Mouse (Mus musculus) forebrain, postnatal 0 days (tissue): ENCODE data around the gene Ube2n. TPM values are rescaled to one million over a fixed set of nuclear protein-coding genes. Genes with fewer than 3 reads are reported as not detected.

ENCODE experiments used
- ATAC-seq: fragments of 200-750 bp; cut with Nextera tagmentation; 2 replicates; pipeline ENCODE4 v1.8.0; 2017; ENCODE audit warnings: mild to moderate bottlenecking, moderate library complexity
- DNase-seq: peaks from one replicate; pipeline ENCODE4 v3.0.0-alpha.2; 2015
- H3K27ac ChIP-seq: fragments of 300-500 bp; sonication (generic); 2 replicates; pipeline ENCODE4 v1.5.1; 2014; ENCODE audit warnings: low read depth, mild to moderate bottlenecking, antibody characterized with exemption, low read length, moderate library complexity, mixed read lengths
- H3K27me3 ChIP-seq: fragments of 300-500 bp; sonication (generic); 2 replicates; pipeline ENCODE4 v1.6.1; 2014; ENCODE audit warnings: mild to moderate bottlenecking, low read length, mixed read lengths; ENCODE audit not compliant: insufficient read depth
- H3K36me3 ChIP-seq: fragments of 300-500 bp; sonication (generic); 2 replicates; pipeline ENCODE4 v1.6.1; 2014; ENCODE audit warnings: mild to moderate bottlenecking, moderate library complexity; ENCODE audit not compliant: insufficient read depth
- H3K4me1 ChIP-seq: fragments of 300-500 bp; sonication (generic); 2 replicates; pipeline ENCODE4 v1.6.1; 2014; ENCODE audit warnings: antibody characterized with exemption; ENCODE audit not compliant: insufficient read depth
- H3K4me2 ChIP-seq: fragments of 300-500 bp; sonication (generic); 2 replicates; pipeline ENCODE4 v1.6.1; 2014; ENCODE audit warnings: low read depth, mild to moderate bottlenecking, moderate library complexity
- H3K4me3 ChIP-seq: fragments of 300-500 bp; sonication (generic); 2 replicates; pipeline ENCODE4 v1.5.1; 2014; ENCODE audit warnings: low read depth, low read length, mixed read lengths
- H3K9ac ChIP-seq: fragments of 300-500 bp; sonication (generic); 2 replicates; pipeline ENCODE4 v1.6.1; 2014; ENCODE audit warnings: mild to moderate bottlenecking
- H3K9me3 ChIP-seq: fragments of 300-500 bp; sonication (generic); 2 replicates; pipeline ENCODE4 v1.6.1; 2016; ENCODE audit warnings: low read length
- CTCF ChIP-seq: sonication (generic); IDR thresholded peaks from 2 replicates; pipeline ENCODE4 v1.5.1; 2016; ENCODE audit warnings: antibody characterized with exemption, control low read depth, low read depth
- WGBS: fragments of 180-500 bp; shearing (Covaris S2); extraction: QIAGEN DNeasy Blood & Tissue Kit; methylation state at CpG from one replicate; pipeline ENCODE4 v1.1.7; 2014; 5-methylcytosine and 5-hydroxymethylcytosine counted together
- polyA plus RNA-seq: library from polyadenylated mRNA; unstranded; fragments of >200 nt; fragmentation: Nextera tagmentation; extraction: Ambion mirVana; gene quantifications from 2 replicates; pipeline ENCODE4 v1.2.1, GENCODE M21; 2015
- total RNA-seq: library from RNA; depleted of rRNA; stranded (reverse); fragments of >200 nt; gene quantifications from 2 replicates; pipeline ENCODE4 v1.2.3, GENCODE M21; 2014

Ube2n gene
- total and polyA plus RNA-seq, 2 experiments from 2014 or later = 275 to 333 TPM

- DNase-seq = no peak
- H3K9ac ChIP-seq = no peak overlapping the region
- no peak overlapping the region for H3K4me2 ChIP-seq
- H3K27ac ChIP-seq = no peak overlapping the region
- no peak overlapping the region for H3K4me3 ChIP-seq
- H3K9me3 ChIP-seq = no peaks in the 10 kb centered on the region
- TF ChIP-seq CTCF = no peak
- ATAC-seq = no peak
- no peaks in the 10 kb centered on the region for H3K4me1 ChIP-seq
- H3K27me3 ChIP-seq = no peaks in the 10 kb centered on the region
- 57% methylated on average over 3 of the region's 3 CpGs for WGBS
- H3K36me3 ChIP-seq = peaks cover 12% of the 10 kb centered on the region; the same call in 1 of the 2 replicates
These were observed 37.4 kb downstream of the Ube2n start for GRCm38 (mm10) chr10:95552326-95552725.

GRCm38 (mm10) chr10:95555866-95556265 lies 40.9 kb downstream of the Ube2n start:
- H3K27me3 ChIP-seq = no peaks in the 10 kb centered on the region
- H3K4me2 ChIP-seq = no peak overlapping the region
- WGBS = 80% methylated on average over 11 of the region's 11 CpGs
- 0 out of 2 replicates have a peak, but pooled peaks have one; percentile 3 for TF ChIP-seq CTCF
- no peak overlapping the region for H3K9ac ChIP-seq
- no peak overlapping the region for H3K27ac ChIP-seq
- DNase-seq (no peak), ATAC-seq (no peak)
- no peak overlapping the region for H3K4me3 ChIP-seq
- H3K9me3 ChIP-seq = no peaks in the 10 kb centered on the region
- no peaks in the 10 kb centered on the region for H3K4me1 ChIP-seq
- H3K36me3 ChIP-seq = peaks cover 2% of the 10 kb centered on the region; the same call in 1 of the 2 replicates

- Histone ChIP-seq H3K4me1 (0 out of 2 replicates have a peak, but pooled peaks cover 6% of the 10 kb centered on the region), H3K36me3 (peaks cover 2% of the 10 kb centered on the region; the same call in 1 of the 2 replicates), H3K4me3 (no peak overlapping the region), H3K9ac (no peak overlapping the region), H3K27ac (no peak overlapping the region), H3K4me2 (no peak overlapping the region), H3K27me3 (no peaks in the 10 kb centered on the region), H3K9me3 (no peaks in the 10 kb centered on the region)
- 90% methylated on average over 5 of the region's 5 CpGs for whole genome bisulfite sequencing
- ATAC-seq = no peak
- peak; percentile 76 for TF ChIP-seq CTCF
- peak; percentile 45 for DNase-seq
These were observed 42.4 kb downstream of the Ube2n start for GRCm38 (mm10) chr10:95557337-95557828.

- Histone ChIP-seq H3K36me3 (peaks cover 2% of the 10 kb centered on the region; the same call in 1 of the 2 replicates), H3K4me2 (0 out of 2 replicates have a peak overlapping the region, but pooled peaks have one; percentile 10), H3K4me3 (no peak overlapping the region), H3K27ac (no peak overlapping the region), H3K27me3 (no peaks in the 10 kb centered on the region), H3K4me1 (peaks cover 9% of the 10 kb centered on the region), H3K9me3 (no peaks in the 10 kb centered on the region), H3K9ac (no peak overlapping the region)
- TF ChIP-seq CTCF = no peak
- DNase-seq = no peak
- no peak for ATAC-seq
- WGBS = 80% methylated on average over 7 of the region's 7 CpGs
These were observed 44.5 kb downstream of the Ube2n start for GRCm38 (mm10) chr10:95559426-95559825.

GRCm38 (mm10) chr10:95560394-95560983 lies 45.5 kb downstream of the Ube2n start:
- H3K9me3 ChIP-seq = no peaks in the 10 kb centered on the region
- H3K36me3 ChIP-seq = peaks cover 2% of the 10 kb centered on the region; the same call in 1 of the 2 replicates
- H3K4me2 ChIP-seq = peak overlapping the region; percentile 35
- DNase-seq (no peak), ATAC-seq (no peak)
- peaks cover 9% of the 10 kb centered on the region for H3K4me1 ChIP-seq
- no peak for TF ChIP-seq CTCF
- H3K4me3 ChIP-seq = peak overlapping the region; percentile 9
- H3K27me3 ChIP-seq = no peaks in the 10 kb centered on the region
- 60% methylated on average over 9 of the region's 9 CpGs for WGBS
- H3K27ac ChIP-seq = no peak overlapping the region
- H3K9ac ChIP-seq = 0 out of 2 replicates have a peak overlapping the region, but pooled peaks have one; percentile 25

GRCm38 (mm10) chr10:95561616-95562015 lies 46.7 kb downstream of the Ube2n start:
- Histone ChIP-seq H3K4me2 (peak overlapping the region; percentile 70), H3K4me1 (peaks cover 9% of the 10 kb centered on the region), H3K4me3 (peak overlapping the region; percentile 91), H3K27me3 (no peaks in the 10 kb centered on the region), H3K9ac (peak overlapping the region; percentile 22), H3K27ac (no peak overlapping the region), H3K36me3 (peaks cover 2% of the 10 kb centered on the region; the same call in 1 of the 2 replicates), H3K9me3 (no peaks in the 10 kb centered on the region)
- TF ChIP-seq CTCF = no peak
- no peak for DNase-seq
- WGBS = 37% methylated on average over 7 of the region's 7 CpGs
- ATAC-seq = no peak

GRCm38 (mm10) chr10:95562395-95562794 lies 47.5 kb downstream of the Ube2n start:
- Histone ChIP-seq H3K4me1 (peaks cover 9% of the 10 kb centered on the region), H3K9me3 (no peaks in the 10 kb centered on the region), H3K4me3 (peak overlapping the region; percentile 91), H3K27me3 (no peaks in the 10 kb centered on the region), H3K36me3 (peaks cover 2% of the 10 kb centered on the region; the same call in 1 of the 2 replicates), H3K4me2 (peak overlapping the region; percentile 70), H3K27ac (no peak overlapping the region), H3K9ac (peak overlapping the region; percentile 87)
- ATAC-seq = no peak
- DNase-seq = no peak
- WGBS = 5% methylated on average over 8 of the region's 8 CpGs
- no peak for TF ChIP-seq CTCF
